Mouse (Mus musculus): ENCODE data around the gene Dpyd.

DNA sequence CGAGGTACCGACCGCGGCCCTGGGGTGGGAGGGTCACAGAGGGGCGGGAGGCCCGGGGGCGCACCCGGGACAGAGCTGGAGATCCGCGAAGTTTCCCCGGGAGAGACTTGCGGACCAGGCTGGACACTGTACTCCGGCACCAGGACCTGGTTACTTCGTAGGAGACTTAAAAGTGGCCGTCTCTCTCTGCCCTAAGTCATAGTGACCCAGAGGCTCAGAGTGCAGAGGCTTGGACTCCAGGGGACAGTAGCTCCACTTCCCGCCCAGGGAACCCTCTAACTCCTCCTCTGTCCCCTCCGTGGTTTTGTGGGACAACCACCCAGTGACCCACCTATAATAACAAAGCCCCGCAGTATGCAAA is 362 bp downstream of the Dpyd start:
- TF ChIP-seq CTCF (IDR thresholded peaks at IDR 0.05; ENCODE audit: extremely low read depth, insufficient read depth, low read length) = no peak
- no peak for TF ChIP-seq POLR2A (IDR thresholded peaks at IDR 0.05; ENCODE audit: extremely low read depth, insufficient read depth, low read length)
